Mouse (Mus musculus) embryonic facial prominence, embryonic 12.5 days (tissue): ENCODE data around the gene Arsg. TPM values are rescaled to one million over a fixed set of nuclear protein-coding genes. Genes with fewer than 3 reads are reported as not detected.

Source experiments
- ATAC-seq: fragments of 200-750 bp; cut with Nextera tagmentation; 2 replicates; pipeline ENCODE4 v1.8.0; 2017; ENCODE audit not compliant: insufficient number of reproducible peaks, insufficient read depth, low FRiP score, low TSS enrichment
- H3K27ac ChIP-seq: fragments of 300-500 bp; sonication (generic); 2 replicates; pipeline ENCODE4 v1.5.1; 2016; ENCODE audit warnings: mild to moderate bottlenecking
- H3K27me3 ChIP-seq: fragments of 300-500 bp; sonication (generic); 2 replicates; pipeline ENCODE4 v1.6.1; 2016; ENCODE audit warnings: mild to moderate bottlenecking, moderate library complexity
- H3K36me3 ChIP-seq: fragments of 300-500 bp; sonication (generic); 2 replicates; pipeline ENCODE4 v1.6.1; 2016; ENCODE audit warnings: mild to moderate bottlenecking
- H3K4me1 ChIP-seq: fragments of 300-500 bp; sonication (generic); 2 replicates; pipeline ENCODE4 v1.6.1; 2016
- H3K4me2 ChIP-seq: fragments of 300-500 bp; sonication (generic); replicated peaks from 2 replicates; pipeline ENCODE4 v1.6.1; 2016; ENCODE audit warnings: mild to moderate bottlenecking, moderate library complexity
- H3K4me3 ChIP-seq: fragments of 300-500 bp; sonication (generic); 2 replicates; pipeline ENCODE4 v1.5.1; 2016; ENCODE audit warnings: mild to moderate bottlenecking
- H3K9ac ChIP-seq: fragments of 300-500 bp; sonication (generic); 2 replicates; pipeline ENCODE4 v1.6.1; 2016; ENCODE audit warnings: mild to moderate bottlenecking, moderate library complexity
- H3K9me3 ChIP-seq: fragments of 300-500 bp; sonication (generic); 2 replicates; pipeline ENCODE4 v1.6.1; 2016; ENCODE audit warnings: mild to moderate bottlenecking, moderate library complexity
- WGBS: fragments of 180-500 bp; shearing (Covaris S2); methylation state at CpG from one replicate; pipeline ENCODE4 v1.1.7; 2016; 5-methylcytosine and 5-hydroxymethylcytosine counted together
- polyA plus RNA-seq: library from polyadenylated mRNA; unstranded; fragments of >200 nt; fragmentation: Nextera tagmentation; extraction: Ambion mirVana; gene quantifications from 2 replicates; pipeline ENCODE4 v1.2.1, GENCODE M21; 2016

The Arsg gene
- polyA plus RNA-seq, 1 experiment from 2014 or later: 2.7 TPM

GRCm38 (mm10) chr11:109574604-109575003 lies 101.4 kb downstream of the Arsg start:
- Histone ChIP-seq H3K36me3 (peaks cover 20% of the 10 kb centered on the region), H3K9ac (no peak overlapping the region), H3K27me3 (no peaks in the 10 kb centered on the region), H3K4me3 (no peak overlapping the region), H3K4me1 (no peaks in the 10 kb centered on the region), H3K9me3 (no peaks in the 10 kb centered on the region), H3K27ac (no peak overlapping the region), H3K4me2 (no peak overlapping the region)
- ATAC-seq: no peak
- WGBS: 94% methylated on average over 2 of the region's 2 CpGs

GRCm38 (mm10) chr11:109575832-109576231 lies 102.7 kb downstream of the Arsg start:
- Histone ChIP-seq H3K4me3 (no peak overlapping the region), H3K36me3 (peaks cover 26% of the 10 kb centered on the region), H3K9me3 (no peaks in the 10 kb centered on the region), H3K4me1 (no peaks in the 10 kb centered on the region), H3K27me3 (no peaks in the 10 kb centered on the region), H3K9ac (no peak overlapping the region), H3K4me2 (no peak overlapping the region), H3K27ac (no peak overlapping the region)
- no peak for ATAC-seq
- 90% methylated on average over 6 of the region's 6 CpGs for WGBS

GRCm38 (mm10) chr11:109578536-109578935 lies 105.4 kb downstream of the Arsg start:
- H3K9me3 ChIP-seq: no peaks in the 10 kb centered on the region
- no peaks in the 10 kb centered on the region for H3K4me1 ChIP-seq
- no peaks in the 10 kb centered on the region for H3K27me3 ChIP-seq
- H3K27ac ChIP-seq: no peak overlapping the region
- no peak for ATAC-seq
- no peak overlapping the region for H3K4me2 ChIP-seq
- no peak overlapping the region for H3K9ac ChIP-seq
- H3K4me3 ChIP-seq: no peak overlapping the region
- H3K36me3 ChIP-seq: peaks cover 35% of the 10 kb centered on the region
- WGBS: 84% methylated on average over 3 of the region's 3 CpGs

GRCm38 (mm10) chr11:109579999-109580398 lies 106.8 kb downstream of the Arsg start:
- no peak overlapping the region for H3K27ac ChIP-seq
- no peak overlapping the region for H3K4me2 ChIP-seq
- no peak overlapping the region for H3K4me3 ChIP-seq
- H3K27me3 ChIP-seq: no peaks in the 10 kb centered on the region
- ATAC-seq: no peak
- H3K36me3 ChIP-seq: peaks cover 42% of the 10 kb centered on the region
- no peaks in the 10 kb centered on the region for H3K9me3 ChIP-seq
- 89% methylated on average over 9 of the region's 9 CpGs for WGBS
- H3K9ac ChIP-seq: no peak overlapping the region
- H3K4me1 ChIP-seq: no peaks in the 10 kb centered on the region

GRCm38 (mm10) chr11:109583986-109584385 lies 110.8 kb downstream of the Arsg start:
- H3K4me3 ChIP-seq: no peak overlapping the region
- no peaks in the 10 kb centered on the region for H3K9me3 ChIP-seq
- no peak overlapping the region for H3K4me2 ChIP-seq
- H3K27me3 ChIP-seq: no peaks in the 10 kb centered on the region
- no peak overlapping the region for H3K27ac ChIP-seq
- peaks cover 34% of the 10 kb centered on the region for H3K36me3 ChIP-seq
- H3K4me1 ChIP-seq: 0 out of 2 replicates have a peak, but pooled peaks cover 4% of the 10 kb centered on the region
- no peak for ATAC-seq
- whole genome bisulfite sequencing: 83% methylated on average over 14 of the region's 14 CpGs
- H3K9ac ChIP-seq: no peak overlapping the region

- H3K27me3 ChIP-seq: no peaks in the 10 kb centered on the region
- 47% methylated on average over 11 of the region's 11 CpGs for WGBS
- no peak overlapping the region for H3K9ac ChIP-seq
- ATAC-seq: no peak
- H3K4me2 ChIP-seq: no peak overlapping the region
- H3K27ac ChIP-seq: no peak overlapping the region
- H3K4me1 ChIP-seq: 0 out of 2 replicates have a peak, but pooled peaks cover 4% of the 10 kb centered on the region
- no peaks in the 10 kb centered on the region for H3K9me3 ChIP-seq
- H3K4me3 ChIP-seq: no peak overlapping the region
- H3K36me3 ChIP-seq: peaks cover 23% of the 10 kb centered on the region
These were observed 111.9 kb downstream of the Arsg start for GRCm38 (mm10) chr11:109584843-109585713.

GRCm38 (mm10) chr11:109586424-109586823 lies 113.2 kb downstream of the Arsg start:
- Histone ChIP-seq H3K9ac (no peak overlapping the region), H3K4me2 (no peak overlapping the region), H3K4me1 (0 out of 2 replicates have a peak, but pooled peaks cover 4% of the 10 kb centered on the region), H3K9me3 (no peaks in the 10 kb centered on the region), H3K27me3 (no peaks in the 10 kb centered on the region), H3K27ac (no peak overlapping the region), H3K36me3 (peaks cover 22% of the 10 kb centered on the region), H3K4me3 (no peak overlapping the region)
- no peak for ATAC-seq
- 75% methylated on average over 2 of the region's 2 CpGs for WGBS

GRCm38 (mm10) chr11:109587019-109587418 lies 113.8 kb downstream of the Arsg start:
- Histone ChIP-seq H3K4me3 (no peak overlapping the region), H3K4me1 (0 out of 2 replicates have a peak, but pooled peaks cover 4% of the 10 kb centered on the region), H3K36me3 (peaks cover 17% of the 10 kb centered on the region), H3K27me3 (no peaks in the 10 kb centered on the region), H3K9ac (no peak overlapping the region; the same call in 1 of the 2 replicates), H3K9me3 (no peaks in the 10 kb centered on the region), H3K27ac (no peak overlapping the region), H3K4me2 (no peak overlapping the region)
- ATAC-seq: no peak
- WGBS: 56% methylated on average over 13 of the region's 13 CpGs

GRCm38 (mm10) chr11:109587638-109588374 lies 114.6 kb downstream of the Arsg start:
- ATAC-seq: no peak
- 0 out of 2 replicates have a peak, but pooled peaks cover 4% of the 10 kb centered on the region for H3K4me1 ChIP-seq
- H3K4me3 ChIP-seq: no peak overlapping the region
- WGBS: 73% methylated on average over 15 of the region's 15 CpGs
- H3K9ac ChIP-seq: no peak overlapping the region
- peaks cover 16% of the 10 kb centered on the region for H3K36me3 ChIP-seq
- no peaks in the 10 kb centered on the region for H3K27me3 ChIP-seq
- H3K4me2 ChIP-seq: no peak overlapping the region
- no peaks in the 10 kb centered on the region for H3K9me3 ChIP-seq
- no peak overlapping the region for H3K27ac ChIP-seq

- Histone ChIP-seq H3K4me1 (peaks cover 11% of the 10 kb centered on the region; the same call in 1 of the 2 replicates), H3K9ac (no peak overlapping the region), H3K4me2 (no peak overlapping the region), H3K27ac (no peak overlapping the region), H3K36me3 (peaks cover 14% of the 10 kb centered on the region), H3K4me3 (no peak overlapping the region), H3K27me3 (no peaks in the 10 kb centered on the region), H3K9me3 (no peaks in the 10 kb centered on the region)
- ATAC-seq: no peak
- WGBS: 85% methylated on average over 8 of the region's 8 CpGs
These were observed 116.8 kb downstream of the Arsg start for GRCm38 (mm10) chr11:109590012-109590411.

GRCm38 (mm10) chr11:109591511-109591910 lies 118.3 kb downstream of the Arsg start:
- Histone ChIP-seq H3K4me2 (no peak overlapping the region), H3K27me3 (no peaks in the 10 kb centered on the region), H3K27ac (no peak overlapping the region), H3K4me1 (peaks cover 11% of the 10 kb centered on the region; the same call in 1 of the 2 replicates), H3K36me3 (peaks cover 16% of the 10 kb centered on the region), H3K4me3 (no peak overlapping the region), H3K9me3 (no peaks in the 10 kb centered on the region), H3K9ac (no peak overlapping the region)
- WGBS: 82% methylated on average over 4 of the region's 4 CpGs
- ATAC-seq: no peak
